Mouse (Mus musculus): Measurements from ENCODE around the gene Hcls1.

The Hcls1 gene

DNA sequence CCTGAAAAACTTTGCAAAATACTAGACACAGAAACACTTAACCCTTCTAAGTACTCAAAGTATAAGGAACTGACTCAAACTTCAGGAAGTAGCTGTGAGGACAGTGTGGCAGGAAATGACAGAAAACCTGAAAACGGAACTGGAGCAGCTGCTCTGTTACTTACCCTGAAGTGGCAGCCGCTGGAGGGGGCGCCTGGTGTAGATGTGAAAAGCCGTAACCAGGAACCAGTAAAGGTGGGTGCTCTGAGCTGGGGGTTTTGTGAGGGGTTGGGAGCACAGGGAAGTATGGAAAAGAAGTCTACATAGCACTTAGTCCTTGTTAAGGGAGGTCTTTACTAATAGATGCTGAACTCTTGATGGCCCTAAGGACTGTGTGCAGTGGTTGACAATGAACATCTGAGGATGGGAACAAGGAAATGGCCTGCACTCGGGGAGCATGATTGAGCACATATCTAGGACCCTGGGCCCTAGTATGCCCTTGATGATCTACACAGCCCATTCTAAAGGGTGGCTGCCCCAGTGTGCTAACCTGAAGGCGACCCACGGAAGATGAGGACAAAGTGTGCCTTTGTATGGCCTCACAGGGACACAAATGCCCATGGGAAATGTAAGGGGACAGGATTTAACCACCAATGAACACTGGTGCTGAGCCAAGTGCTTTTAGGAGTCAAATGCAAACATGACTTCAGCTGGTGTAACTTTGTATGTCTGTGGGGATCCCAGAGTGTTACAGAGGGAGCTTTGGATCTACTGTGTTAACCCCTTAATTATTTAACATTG, at the start of gene Hcls1:
Gene Hcls1, plus strand, starts transcription at position 143 of the 780 bp plus-strand sequence.
- DNase-seq = no peak

DNA sequence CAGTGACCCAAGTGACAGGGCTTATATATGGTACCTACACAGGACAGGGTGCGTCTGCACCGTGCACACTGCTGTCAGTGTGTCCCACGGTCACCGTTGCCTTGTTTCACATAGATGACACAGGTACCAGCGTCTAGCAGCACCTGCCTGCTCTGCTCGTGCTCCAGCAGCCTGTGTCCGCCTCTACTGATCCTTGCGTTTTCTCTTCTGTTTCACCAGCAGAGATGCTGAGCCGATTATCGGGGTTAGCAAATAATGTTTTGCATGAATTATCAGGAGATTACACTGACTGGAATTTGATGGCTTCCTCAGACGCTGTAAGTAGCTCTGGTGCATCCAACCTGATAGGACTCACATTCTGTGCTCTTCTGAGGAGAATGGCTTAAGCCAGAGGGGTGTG, 48.9 kb upstream of the Hcls1 start:
- no peak for DNase-seq

DNA sequence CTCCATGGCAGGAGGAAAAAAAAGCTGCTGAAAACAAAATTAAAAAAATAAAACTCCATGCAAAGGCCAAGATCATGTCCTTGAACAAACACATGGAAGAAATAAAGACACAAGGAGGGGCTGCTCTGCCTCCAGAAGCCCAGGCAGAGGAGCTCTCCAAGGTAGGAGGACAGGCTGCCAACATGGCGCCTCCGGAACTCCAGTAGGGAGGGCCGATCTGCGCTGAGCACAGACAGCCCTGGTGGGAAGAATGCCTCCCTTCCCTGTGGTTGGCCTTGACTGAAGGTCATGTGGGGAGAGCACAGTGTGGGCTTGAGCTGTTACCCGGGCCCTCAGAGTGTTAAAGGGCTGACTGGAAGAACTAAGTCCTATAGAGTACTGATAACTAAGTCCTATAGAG, 47.2 kb upstream of the Hcls1 start:
- no peak for DNase-seq

DNA sequence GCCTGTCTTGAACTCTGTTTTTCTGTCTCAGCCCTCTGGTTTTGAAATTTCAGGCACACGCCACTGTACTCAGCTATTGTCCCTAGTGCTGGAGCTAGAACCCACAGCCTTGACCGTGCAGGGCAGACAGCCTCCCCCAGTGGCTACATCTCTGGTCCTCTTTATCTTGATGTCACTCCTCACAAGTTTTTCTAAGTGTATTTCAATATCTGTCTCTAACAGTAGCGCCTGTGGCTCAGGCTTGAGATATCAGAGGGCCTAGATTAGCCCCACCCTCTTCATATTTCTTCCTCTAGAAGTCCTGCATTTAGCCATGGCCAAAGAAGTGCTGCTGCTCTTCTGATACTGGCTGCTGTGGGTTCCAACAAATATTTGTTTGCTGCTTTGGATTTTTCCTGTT, 44.2 kb upstream of the Hcls1 start:
- DNase-seq = no peak

DNA sequence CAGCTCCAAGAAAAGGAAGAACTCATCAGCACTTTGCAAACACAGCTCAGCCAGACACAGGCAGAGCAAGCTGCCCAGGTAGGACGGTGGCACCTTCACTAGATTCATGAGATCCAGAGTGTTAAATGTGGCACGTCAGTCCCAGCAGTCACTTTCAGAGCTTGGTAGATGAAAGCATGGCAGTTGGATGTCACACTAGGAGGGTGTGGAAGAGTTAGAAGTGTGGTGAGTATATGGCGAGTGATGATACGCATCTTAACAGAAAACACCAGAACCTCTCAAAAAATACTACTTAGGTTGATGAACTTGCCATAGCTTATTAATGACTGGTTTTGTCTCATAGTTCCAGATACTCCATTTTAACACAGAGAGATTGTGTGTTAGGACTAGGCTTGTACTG, 43.4 kb upstream of the Hcls1 start:
- no peak for DNase-seq

DNA sequence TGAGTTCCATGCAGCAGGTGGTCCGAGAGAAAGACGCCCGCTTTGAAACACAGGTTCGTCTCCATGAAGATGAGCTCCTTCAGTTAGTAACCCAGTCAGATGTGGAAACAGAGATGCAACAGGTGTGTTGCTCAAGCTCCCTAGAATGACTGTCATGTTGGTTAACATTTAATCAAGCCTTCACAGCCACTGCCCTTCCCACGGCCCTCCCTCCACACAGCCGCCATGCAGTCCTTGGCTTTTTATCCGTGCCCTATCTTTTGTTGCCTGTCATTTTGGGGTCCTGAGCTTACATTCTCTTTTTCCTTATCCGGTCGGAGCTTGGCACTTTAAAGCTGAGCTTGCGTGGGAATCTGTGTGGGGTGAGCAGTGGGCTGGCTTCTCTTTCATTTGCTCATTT, 41.5 kb upstream of the Hcls1 start:
- no peak for DNase-seq

DNA sequence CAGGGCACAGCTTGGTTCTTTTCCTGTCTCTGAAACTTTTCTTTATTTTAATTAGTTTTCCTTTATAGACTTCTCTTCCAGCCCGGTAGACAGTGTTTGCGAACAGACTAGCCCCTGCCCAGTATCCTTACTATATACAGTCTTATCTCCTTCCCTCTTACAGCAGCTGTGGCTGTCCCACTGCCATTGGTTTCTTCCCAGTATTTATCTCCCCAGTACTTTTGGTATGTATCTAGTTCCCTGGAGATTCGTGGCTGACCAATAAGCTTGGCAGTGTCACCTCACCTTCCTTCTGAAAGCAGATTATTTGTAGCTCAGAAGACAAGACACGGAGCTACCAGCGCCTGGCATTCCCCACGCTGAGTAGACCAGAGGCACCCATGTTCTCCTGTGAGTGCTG, 38.1 kb upstream of the Hcls1 start:
- DNase-seq = no peak

DNA sequence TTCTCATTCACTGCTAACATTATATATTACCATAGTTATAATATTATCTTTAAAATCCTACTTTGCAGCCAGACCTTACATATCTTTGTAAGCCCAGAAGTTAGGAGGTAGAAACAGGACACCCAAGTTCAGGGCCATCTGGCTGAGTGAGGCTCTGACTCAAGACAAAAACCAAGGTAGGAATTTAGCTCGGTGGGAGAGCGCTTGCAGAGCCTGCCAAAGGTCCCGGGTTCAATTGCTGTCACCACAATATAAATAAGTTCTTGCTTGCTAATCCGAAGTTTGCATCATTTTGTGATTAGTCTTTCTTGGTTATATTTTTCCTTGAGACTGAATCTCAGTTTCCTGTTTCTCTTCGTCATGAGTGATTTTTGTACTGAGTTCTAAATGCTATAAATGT, 31.6 kb upstream of the Hcls1 start:
- DNase-seq = no peak

DNA sequence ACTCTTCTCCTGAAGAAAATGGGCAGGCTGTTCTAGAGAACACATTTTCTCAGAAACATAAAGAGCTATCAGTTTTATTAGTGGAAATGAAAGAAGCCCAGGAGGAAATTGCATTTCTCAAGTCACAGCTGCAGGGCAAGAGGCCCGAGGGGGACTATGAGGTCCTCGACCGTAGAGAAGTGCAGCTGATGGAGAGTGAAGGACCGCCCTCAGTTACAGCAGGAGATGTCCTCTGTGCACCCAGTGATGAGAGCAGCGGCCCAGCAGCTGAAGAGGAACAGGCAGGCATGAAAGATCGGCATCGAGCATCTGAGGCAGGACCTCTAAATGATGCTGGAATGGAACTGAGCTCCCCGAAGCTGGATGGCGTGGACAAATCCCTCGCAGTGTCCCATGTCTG, 22.9 kb upstream of the Hcls1 start:
- DNase-seq = no peak

DNA sequence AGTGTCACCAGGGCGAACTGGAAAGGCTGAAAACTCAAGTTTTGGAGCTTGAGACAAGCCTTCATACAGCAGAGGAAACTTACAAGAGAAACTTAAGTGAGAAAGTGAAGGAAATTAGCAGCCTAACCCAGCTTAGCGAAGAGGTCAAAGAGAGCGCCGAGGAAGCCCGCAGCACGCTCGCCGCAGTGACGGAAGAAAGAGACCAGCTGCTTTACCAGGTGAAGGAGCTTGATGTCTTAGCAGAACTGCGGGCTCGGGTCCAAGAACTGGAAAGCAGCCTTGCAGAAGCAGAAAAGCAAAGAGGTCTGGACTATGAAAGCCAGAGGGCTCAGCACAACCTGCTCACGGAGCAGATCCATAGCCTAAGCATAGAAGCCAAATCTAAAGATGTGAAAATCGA, 22.5 kb upstream of the Hcls1 start:
- no peak for DNase-seq

DNA sequence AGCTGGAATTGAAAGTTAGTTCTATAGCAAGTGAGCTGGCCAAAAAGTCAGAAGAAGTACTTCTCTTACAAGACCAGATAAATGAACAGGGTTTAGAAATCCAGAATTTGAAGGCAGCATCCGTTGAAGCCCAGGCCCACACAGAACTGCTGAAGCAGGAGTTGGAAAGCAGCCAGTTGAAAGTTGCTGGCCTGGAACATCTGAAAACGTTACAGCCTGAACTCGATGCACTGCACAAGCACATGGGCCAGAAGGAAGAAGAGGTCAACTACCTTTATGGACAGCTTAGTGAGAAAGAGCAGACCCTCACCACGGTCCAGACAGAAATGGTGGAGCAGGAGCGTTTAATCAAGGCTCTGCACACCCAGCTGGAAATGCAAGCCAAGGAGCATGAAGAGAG, 20.6 kb upstream of the Hcls1 start:
- no peak for DNase-seq

DNA sequence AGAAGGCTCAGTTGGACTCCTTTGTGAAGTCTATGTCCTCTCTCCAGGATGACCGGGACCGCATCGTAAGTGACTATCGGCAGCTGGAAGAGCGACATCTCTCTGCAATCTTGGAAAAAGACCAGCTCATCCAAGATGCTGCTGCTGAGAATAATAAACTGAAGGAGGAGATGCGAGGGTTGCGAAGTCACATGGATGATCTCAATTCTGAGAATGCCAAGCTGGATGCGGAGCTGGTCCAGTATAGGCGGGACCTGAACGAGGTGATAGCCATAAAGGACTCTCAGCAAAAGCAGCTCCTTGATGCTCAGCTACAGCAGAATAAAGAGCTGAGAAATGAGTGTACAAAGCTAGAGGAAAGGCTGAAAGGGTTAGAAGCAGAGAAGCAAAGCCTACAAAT, 16.3 kb upstream of the Hcls1 start:
- DNase-seq = no peak

DNA sequence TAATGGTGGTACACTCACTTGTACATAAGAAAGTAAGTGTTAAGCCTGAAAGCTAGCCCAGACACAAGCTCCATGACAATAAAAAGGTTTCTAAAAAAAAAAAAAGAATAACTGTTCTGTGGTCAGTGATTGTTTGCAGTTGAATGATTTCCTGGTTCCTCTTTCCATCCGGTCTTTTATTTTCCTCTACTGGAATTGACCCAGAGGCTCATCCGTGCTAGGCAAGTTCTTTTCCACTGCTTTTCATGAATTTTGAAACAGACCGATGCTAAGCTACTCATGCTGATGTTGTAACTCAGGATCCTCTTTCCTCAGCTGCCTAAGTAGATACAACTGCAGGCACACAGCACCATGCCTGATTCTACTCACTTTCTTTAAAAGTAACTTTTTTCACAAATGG, 14.4 kb upstream of the Hcls1 start:
- no peak for DNase-seq

DNA sequence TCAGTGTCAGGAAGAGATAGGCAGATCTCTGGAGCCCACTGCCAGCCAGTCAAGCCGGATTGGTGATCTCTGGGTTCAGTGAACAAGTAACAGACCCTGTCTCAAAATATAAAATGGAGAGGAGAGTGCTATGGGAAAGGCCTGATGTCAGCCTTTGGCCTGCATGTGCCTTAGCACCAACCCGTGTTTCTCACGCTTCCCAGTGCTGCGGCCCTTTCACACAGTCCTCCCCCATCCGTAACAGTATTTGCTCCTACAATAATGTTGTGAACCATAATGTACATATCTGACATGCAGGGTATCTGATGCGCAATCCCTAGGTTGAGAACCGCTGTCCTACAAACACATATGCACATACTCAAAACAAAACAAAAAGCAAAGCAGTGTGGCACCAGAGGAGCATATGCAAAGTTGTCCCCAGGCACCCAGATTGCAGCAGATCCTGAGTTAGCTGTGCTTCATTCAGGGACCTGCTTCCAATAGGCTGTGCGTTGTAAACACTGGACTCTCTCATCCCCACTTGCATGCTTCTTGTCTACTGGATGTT, 13.6 kb upstream of the Hcls1 start:
- DNase-seq = no peak

DNA sequence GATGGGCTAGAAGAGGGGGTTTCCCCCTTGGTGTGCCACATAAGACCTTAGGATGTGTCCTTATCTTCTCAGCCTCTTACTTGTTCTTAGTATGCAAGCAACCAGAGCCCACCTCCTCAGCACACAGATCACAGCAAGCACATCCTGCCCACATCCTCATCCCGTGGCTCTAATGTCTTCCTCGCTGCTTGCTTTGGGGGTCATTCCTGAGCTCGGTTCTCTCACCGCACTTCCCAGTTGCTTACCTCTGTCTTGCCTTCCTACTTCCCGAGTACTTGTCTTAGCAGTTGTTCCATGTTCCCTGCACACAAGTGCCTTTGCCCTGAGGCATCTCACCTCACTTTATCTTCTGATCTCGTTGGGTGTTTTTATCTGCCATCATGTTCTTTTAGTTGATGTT, 12.8 kb upstream of the Hcls1 start:
- DNase-seq = no peak

DNA sequence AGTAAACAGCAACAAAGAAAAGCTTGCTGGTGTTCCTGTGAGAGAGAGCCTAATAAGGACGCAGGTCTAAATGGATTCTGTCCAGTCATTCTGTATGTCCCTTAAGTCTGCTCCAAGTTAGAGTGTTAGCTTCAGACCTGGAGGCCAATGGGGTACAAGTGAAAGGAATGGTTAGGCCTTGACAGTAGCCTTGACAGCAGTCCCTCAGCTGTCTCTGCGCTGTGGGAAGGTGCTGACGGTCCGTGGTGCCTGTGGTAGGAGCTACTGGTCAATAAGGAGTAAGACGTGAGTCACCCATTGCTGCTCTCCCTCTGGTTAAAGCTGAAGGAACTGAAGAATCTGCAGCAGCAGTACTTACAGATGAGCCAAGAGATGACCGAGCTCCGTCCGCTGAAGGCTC, 10.5 kb upstream of the Hcls1 start:
- no peak for DNase-seq

DNA sequence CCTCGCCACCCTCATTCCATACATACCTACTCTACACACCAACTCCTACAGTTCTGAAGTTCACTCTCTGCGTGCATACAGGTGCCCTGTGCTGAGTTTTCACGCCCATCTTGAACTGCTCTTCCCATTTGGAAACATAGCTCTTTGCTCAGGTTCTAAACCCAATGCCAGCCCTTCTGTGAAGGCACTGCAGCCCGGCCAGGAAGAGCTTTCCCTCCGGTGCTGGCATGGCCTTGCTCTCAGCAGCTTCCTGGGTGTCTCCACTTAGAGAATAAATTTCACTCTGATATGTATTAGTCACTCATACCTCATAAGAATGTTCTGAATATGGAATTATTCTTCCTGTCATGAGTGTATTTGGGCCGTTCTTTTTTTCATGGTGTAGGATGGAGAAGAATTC, 9.4 kb upstream of the Hcls1 start:
- DNase-seq = no peak

DNA sequence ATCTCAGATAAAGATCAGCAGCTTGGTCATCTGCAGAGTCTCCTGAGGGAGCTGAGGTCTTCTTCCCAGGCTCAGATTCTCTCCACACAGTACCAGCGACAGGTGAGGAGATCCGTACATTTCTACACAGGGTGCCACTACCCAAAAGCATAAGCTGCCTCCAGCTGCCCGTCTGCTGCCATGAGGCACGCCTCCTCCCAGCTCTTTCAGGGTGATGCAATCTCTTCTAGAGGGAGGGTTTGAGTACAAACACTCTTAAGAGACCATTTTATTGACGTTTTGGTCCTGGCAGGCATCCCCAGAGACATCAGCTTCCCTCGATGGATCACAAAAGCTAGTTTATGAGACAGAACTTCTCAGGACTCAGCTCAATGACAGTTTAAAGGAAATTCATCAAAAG, 9.0 kb upstream of the Hcls1 start:
- no peak for DNase-seq

DNA sequence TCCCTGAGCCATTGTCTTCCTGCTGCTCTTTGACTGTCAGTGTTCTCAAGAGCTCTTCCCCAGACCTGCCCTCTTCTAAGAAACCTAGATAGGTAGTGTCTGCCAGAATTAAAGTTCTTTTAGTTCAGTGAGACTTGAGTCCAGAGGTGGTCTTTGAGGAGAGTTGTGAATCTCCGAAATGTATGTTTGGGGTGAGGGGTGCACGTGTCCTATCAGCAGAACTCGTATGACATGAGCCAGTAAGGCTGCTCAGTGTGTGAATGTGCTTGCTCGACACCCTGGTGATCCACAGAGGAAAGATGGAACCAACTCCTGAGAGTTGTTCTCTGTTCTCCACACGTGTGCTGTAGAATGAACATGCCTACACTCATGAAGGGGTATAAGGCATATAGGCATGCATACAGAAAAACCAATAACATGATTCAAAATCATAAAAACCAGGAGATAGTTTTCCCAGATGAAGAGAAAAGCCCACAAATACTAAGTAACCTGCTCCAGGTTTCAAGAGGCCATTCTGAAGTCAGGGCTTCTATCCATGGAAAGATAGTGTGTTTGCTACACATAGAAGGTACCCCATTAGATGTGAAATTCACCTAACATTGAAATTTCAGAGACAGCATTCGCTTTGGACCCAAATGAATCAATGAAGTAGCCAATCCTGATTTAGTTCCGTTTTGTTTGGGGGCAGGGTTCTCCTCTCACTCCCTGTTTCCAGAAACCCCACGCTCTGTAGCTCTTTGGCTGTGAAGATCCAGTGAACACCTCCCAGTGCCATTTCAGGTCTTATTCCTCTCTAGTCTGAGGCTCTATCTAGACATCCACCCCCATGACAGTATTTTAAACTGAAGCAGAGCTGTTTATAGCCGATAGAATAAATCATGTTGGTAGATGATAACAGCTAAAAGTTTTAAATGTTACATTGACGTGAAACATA, 8.0 kb upstream of the Hcls1 start:
- DNase-seq = no peak

DNA sequence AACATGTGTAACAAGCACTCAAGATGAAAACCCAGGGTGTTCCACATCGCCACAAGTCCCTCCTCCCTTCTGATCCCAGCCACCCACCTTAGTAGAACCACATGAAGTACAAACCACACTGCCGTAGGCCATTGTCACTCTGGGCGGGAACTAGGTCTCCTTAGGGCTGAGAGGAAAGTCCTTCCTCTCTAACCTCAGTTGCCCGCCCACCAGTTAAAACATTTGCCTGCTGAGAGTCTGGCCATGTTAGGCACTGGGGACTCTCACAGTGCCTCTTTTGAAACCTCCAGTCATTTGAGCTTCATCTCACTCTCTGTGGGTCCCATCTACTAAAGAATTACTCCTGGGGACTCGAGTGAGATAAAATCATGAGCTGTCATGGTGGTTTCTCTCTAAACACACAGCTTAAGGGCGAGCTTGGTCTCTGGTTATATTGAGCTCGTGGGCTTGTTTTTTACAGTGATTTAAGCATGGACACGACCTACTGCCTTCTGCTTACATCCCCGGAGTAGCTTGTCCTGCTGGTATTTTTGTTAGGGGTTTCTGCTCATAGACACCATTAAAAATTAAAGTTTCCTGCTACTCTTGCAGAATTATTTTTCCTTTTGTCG, 7.2 kb upstream of the Hcls1 start:
- no peak for DNase-seq

DNA sequence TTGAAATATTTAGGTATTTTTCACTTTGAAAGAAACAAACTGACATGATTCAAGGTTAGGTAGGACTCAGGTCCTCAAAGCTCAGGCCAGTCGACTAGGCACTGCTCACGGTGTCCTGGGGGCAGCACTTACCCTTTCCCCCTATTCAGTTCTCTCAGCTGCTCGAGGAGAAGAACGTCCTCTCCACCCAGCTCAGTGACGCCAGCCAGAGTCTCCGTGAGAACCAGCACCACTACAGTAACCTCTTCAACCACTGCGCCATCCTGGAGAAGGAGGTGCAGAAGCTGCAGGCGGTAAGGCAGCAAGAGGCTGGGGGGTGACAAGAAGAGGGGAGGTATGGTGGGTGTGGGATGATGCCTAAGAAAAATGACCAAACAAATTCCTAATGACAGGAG, 6.7 kb upstream of the Hcls1 start:
- DNase-seq = no peak

DNA sequence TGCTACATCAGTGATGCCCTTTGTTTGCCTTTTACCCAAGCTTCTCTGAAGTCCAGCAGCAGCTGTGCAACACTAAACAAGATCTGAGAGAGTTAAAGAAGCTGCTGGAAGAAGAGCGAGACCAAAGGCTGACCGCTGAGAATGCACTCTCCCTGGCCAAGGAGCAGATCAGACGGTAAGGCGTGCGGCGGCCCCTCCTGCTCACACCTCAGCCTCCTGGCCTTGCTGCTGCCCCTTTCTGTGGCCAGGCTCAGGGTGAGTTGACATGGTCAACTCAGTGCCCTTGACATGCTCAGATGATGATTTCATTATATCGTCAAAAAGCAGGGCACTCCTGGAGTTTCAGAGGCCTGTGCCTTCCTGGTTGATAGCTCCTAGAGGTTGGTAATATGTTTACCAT, 5.6 kb upstream of the Hcls1 start:
- no peak for DNase-seq
